Mouse (Mus musculus): ENCODE data around the gene Pclaf.

The Pclaf gene

DNA sequence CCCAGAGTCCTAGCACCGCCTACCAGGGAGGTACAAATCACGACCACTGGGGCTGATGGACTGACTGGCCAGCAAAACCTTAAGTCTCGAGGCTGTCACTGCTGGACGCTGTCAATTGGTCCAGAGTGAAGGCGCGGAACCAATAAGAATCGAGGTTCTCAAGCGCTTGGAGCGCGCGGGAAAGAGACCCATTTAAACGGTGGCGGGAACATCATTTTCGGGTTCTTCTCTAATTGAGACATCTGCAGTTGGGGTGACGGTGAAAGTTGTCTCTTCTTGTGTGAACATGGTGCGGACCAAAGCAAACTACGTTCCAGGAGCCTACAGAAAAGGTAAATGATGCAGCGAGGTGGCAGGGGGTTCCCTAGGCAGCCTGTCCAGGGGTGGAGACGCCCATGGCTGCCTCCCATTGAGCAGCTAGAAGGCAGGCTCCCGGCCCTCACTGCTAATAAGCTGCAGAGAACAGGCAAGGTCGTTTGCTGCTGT, at the start of gene Pclaf:
Pclaf (plus strand) TSS at position 95 of the 486 bp plus-strand sequence.
- DNase-seq (ENCODE audit: low spot score): peak; percentile 72

GRCm38 (mm10) chr9:65844421-65845165, 45.4 kb upstream of the Pclaf start:
- peak; percentile 21 for DNase-seq (ENCODE audit: low spot score)

DNA sequence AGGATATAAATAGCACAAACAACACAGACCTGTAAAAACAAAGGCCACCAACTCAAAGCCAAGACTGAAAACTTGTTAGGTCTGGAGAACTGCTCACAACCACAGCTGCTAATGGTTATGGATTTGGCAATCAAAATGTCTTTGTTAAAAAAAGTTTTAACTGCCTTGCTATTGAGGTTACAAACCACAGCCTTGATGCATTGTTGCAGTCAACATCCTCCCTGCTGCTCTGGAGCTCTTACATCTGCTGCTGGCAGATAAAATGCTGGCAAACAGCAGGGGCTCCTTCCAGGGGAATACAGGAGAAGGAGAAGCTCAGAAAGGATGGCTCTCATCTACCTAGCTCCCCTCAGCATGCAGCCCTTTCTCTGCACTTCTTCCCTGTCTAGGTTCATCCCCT, 41.9 kb upstream of the Pclaf start:
- peak; percentile 44 for DNase-seq (ENCODE audit: low spot score)

DNA sequence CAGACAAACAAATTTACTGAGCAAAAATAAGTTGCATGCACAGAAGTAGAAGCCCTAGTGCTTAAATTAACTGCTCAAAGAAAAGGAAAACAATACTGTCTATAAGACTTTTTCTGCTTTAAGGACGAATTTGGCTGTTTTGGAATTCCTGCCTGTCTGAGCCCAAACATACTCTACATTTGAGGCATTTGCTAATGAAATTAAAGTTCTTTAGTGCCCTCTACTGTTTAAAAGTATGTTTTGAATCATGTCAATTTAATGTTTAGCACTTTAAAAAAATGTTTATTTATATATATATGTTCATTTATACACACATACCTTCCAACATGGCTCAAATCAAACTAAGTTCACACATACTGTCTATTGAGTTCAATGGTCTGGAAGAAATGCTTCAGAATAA, 39.8 kb upstream of the Pclaf start:
- no peak for DNase-seq (ENCODE audit: low spot score)

DNA sequence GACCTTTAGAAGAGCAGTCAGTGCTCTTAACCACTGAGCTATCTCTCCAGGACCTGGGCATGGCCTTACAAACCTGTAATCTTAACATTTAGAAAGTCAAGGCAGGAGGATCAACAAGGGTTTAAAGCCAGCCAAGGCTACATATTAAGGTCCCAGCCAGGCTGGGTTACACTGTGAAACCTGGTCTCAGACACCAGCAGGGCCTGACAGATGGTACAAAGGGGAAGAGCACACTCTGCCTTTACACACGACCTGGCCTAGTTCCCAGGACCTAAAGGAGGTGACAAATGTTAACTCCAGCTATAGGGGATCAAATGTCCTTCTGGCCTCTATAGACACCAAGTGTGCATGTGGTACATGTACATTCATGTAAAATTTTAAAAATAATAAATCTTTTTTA, 30.4 kb upstream of the Pclaf start:
- DNase-seq (ENCODE audit: low spot score): no peak

DNA sequence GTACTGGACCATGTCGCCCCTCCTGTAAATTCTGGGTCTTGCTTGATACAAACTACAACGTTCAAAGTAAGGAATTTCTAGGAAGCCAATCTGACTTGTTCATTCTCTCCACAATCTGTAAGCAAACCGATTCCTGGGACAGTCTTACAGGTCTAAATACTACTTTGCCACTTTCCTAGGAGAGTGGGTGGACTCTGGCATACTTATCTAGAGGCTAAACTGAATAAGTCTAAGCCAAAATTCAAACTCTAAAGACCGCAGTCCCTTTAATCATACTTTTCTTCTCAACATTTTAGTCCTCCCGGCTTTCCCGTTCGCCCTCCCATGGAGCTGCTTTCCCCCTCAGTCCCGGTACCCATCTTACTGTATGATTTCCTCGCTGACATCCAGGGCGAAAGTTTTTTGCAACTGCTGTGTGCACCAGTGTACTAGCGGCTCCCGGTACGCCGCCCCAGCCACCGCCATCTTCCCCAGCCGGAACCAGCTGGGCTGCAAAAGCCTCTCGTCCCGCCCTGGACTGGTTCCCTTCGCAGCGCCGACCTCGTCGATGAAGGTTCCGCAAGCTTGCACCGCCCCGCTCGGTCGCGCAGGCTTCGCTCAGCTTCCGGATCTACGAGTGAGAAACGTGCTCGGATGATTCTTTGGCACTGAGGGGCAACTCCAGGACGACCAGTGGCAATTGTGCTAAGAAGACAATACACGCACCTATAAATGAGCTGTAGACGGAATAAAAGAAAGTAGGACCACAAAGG, 5.3 kb upstream of the Pclaf start:
- DNase-seq (ENCODE audit: low spot score): peak; percentile 82

- DNase-seq (ENCODE audit: low spot score): no peak
Measured at GRCm38 (mm10) chr9:65891126-65891525, 1.1 kb downstream of the Pclaf start.

GRCm38 (mm10) chr9:65896977-65897376, 6.9 kb downstream of the Pclaf start:
- DNase-seq (ENCODE audit: low spot score): no peak

- no peak for DNase-seq (ENCODE audit: low spot score)
Measured at GRCm38 (mm10) chr9:65902879-65903278, 12.8 kb downstream of the Pclaf start.

DNA sequence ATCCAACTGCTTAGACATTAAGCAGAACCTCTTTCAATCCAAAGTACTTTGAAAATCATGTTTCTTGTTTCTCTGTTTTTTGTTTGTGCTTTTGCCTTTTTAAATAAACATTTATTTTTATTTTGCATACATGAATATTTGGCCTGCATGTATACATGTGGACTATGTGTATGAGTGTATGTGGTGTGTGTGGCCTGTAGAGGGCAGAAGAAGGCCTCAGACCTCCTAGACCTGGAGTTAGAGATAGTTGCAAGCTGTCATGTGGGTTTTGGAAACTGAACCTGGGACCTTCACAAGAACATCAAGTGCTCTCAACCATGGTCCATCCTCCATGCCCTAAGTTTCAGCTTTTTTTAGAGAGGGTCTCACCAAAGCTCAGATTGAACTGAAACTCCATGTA, 13.4 kb downstream of the Pclaf start:
- DNase-seq (ENCODE audit: low spot score): no peak

DNA sequence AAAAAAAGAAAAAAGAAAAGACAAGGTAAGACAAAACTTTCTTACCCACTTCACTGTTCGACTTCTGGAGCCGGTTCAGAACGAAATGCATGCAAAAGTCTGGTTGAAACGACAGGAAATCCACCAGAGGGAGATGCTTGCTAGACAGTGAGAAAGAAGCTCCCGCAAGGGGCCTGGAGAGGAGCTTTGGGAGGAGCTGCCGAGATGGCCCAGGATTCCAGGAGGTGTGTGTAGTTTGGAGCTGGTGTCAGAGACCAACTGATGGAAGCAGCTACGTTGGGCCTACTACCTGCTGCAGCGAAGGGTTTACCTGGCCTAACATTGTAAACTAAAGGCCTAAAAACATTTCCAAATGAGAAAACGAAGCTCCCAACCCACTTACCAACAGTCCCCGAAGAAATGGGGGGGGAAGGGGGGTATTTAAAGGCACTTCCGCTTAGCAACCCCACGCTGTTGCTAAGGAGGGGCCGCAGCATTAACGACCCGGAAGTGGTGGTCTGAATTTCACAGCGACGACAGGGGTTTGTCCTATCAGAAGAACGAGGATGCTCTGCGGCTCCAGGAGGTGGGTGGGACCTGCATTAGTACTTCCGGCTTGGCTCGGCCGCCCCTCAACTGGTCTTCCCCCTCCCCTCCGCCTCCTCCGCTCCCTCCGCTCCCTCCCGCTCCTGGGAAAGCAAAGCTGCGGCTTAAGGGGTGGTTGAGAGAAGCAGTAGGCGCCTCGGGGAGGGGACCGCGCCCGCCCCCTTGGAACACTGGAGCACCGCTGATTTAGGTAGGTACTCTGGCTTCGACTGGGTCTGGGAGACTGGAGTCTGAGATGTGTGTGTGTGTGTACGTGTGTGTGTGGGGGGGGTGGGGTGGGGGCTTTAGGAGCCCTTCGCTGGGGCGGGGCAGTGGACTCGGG, 18.6 kb downstream of the Pclaf start, which contains the start of the genes Trip4 and Csnk1g1:
Trip4 (minus strand) TSS at position 401 of the 907 bp plus-strand sequence.
Csnk1g1 (plus strand) TSS at position 531 of the 907 bp plus-strand sequence.
- peak; percentile 97 for DNase-seq (ENCODE audit: low spot score)

DNA sequence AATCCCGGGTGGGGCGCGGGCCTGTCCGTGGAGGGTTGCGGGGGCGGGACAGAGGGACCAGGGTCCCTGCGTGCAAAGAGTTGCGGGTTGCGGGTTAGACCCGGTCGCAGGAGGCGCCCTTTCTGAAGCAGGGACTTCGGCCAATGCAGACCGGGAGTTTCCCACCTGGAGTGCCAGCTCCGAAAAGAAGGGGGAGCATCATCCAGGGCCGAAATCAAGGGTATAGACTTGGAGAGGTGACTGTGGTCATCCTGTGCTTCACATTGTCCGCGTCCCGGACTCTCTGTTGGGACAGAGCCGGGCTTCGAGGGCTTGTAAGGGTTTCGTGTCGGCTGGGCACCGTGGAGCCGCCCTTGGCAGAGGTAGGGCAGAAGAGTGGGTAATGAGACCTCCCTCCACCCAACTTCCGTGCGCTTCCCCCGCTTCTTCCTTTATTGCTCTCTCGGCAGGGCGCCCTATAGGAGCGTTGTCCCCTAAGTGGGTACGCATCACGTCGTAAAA, 19.3 kb downstream of the Pclaf start:
- no peak for DNase-seq (ENCODE audit: low spot score)

DNA sequence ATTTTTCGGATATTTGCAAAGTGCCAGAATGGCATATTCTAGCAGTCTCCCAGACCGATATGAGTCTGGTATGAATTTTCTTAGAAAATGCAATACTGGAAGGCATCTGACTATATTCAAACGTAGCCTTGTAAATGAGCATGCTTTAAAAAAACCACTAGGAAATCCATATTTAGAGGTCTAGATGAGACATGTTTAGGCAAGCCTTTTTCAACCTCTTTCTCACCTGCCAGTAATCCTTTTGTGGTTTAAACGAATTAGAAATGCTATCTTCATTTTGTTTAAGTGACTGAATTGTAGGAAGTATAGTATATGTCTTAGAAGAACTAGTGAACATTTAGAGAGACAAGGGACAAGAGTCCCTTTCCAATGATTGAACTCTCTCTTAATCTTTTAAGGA, 19.8 kb downstream of the Pclaf start:
- no peak for DNase-seq (ENCODE audit: low spot score)

- no peak for DNase-seq (ENCODE audit: low spot score)
Measured at GRCm38 (mm10) chr9:65913976-65914375, 23.9 kb downstream of the Pclaf start.

- DNase-seq (ENCODE audit: low spot score): no peak
Measured at GRCm38 (mm10) chr9:65917015-65917414, 27.0 kb downstream of the Pclaf start.

- DNase-seq (ENCODE audit: low spot score): no peak
Measured at GRCm38 (mm10) chr9:65928456-65928855, 38.4 kb downstream of the Pclaf start.

GRCm38 (mm10) chr9:65929826-65930225, 39.8 kb downstream of the Pclaf start:
- no peak for DNase-seq (ENCODE audit: low spot score)

- DNase-seq (ENCODE audit: low spot score): no peak
Measured at GRCm38 (mm10) chr9:65937566-65937965, 47.5 kb downstream of the Pclaf start.

DNA sequence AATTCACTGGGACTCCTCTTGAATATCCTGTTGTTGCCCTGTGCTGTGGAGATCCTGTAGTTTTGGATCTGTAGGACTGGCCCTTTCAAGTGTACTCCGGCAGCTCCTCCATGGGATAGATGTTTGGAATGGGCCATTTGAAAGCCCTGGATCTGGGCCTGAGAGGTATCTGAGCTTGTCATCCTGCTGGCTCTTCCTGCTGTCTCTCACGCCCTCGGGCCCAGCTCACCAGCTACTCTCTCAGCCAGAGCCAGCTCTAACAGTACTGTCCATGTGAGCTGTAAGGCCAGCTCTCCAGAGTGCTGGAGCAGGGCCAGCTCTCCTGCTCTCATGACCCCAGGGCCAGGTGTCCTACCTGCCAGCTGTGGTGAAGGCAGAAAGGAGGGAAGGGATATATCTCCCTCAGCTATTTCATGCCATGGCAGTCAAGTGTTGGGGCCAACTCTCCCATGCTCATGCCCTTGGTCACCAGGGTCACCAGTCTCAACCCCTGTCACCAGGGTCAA, 61.1 kb downstream of the Pclaf start:
- no peak for DNase-seq (ENCODE audit: low spot score)

All from ovary, adult 18-20 months (tissue).